Mouse (Mus musculus) naive thymus-derived CD4-positive, alpha-beta T cell, adult 2 months (primary cell): ENCODE data around the gene Cdca3.

Experiments
- DNase-seq: peaks from one replicate; pipeline ENCODE4 v3.0.0-alpha.2; 2011; ENCODE audit warnings: low read depth

The Cdca3 gene

GRCm38 (mm10) chr6:124865766-124866362, 36.5 kb downstream of the Cdca3 start:
- DNase-seq, result no peak

- DNase-seq, result no peak
Measured at GRCm38 (mm10) chr6:124866560-124866959, 37.2 kb downstream of the Cdca3 start.

GRCm38 (mm10) chr6:124874348-124874747, 45.0 kb downstream of the Cdca3 start:
- no peak for DNase-seq

- DNase-seq, result no peak
Measured at GRCm38 (mm10) chr6:124879390-124879789, 50.0 kb downstream of the Cdca3 start.

- no peak for DNase-seq
Measured at GRCm38 (mm10) chr6:124881821-124882220, 52.5 kb downstream of the Cdca3 start.
